Mouse (Mus musculus): ENCODE results near the gene Eid3.

DNA sequence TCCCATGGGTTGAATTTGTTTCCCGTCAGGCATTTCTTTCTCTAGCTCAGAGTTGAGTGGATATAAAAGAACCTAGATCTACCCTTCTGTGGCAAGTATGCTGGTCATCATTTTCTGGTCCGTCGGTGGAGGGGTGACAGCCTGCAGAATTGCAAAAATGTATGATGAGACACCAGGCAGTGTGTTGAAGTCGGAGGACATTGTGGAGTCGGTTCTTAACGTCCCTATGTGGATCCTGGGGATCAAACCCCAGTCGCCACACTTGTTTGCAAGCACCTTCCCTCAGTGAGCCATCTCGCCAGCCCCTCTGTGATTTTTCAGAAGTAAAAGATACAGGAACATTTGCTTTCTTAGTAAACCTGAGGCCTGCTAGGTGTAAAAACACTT is 5.5 kb upstream of the Eid3 start:
- TF ChIP-seq POLR2A (IDR thresholded peaks at IDR 0.05; ENCODE audit: low read depth, low read length) (no peak), CTCF (conservative IDR thresholded peaks at IDR 0.05; ENCODE audit: insufficient read depth, insufficient read length, low read depth, low read length) (no peak)

Measured in kidney, adult 2 months (tissue).